Mouse (Mus musculus) CH12.LX (cell line): ENCODE measurements around the gene Tmem216. TPM values are rescaled to one million over a fixed set of nuclear protein-coding genes. Genes with fewer than 3 reads are reported as not detected.

Experiments
- DNase-seq: peaks from one replicate; pipeline ENCODE4 v3.0.0-alpha.2; 2013; ENCODE audit errors: extremely low read depth
- H3K27ac ChIP-seq: 2 replicates; pipeline ENCODE4 v1.5.1; 2012; ENCODE audit warnings: low read depth, mild to moderate bottlenecking, control low read depth, moderate library complexity; ENCODE audit not compliant: insufficient read depth
- H3K27me3 ChIP-seq: replicated peaks from 2 replicates; pipeline ENCODE3; 2012; ENCODE audit warnings: inconsistent platforms
- H3K36me3 ChIP-seq, 2 experiments: replicated peaks in 1 of 2; 2 replicates each; pipeline versions ENCODE3 to v1.6.1; 2012; ENCODE audit warnings: inconsistent platforms in 1 of 2, low read length in 1 of 2, mild to moderate bottlenecking in 1 of 2, mixed read lengths in 1 of 2, moderate library complexity in 1 of 2; ENCODE audit not compliant: control insufficient read depth in 1 of 2, insufficient read depth in 1 of 2
- H3K4me1 ChIP-seq, 2 experiments: 2 replicates each; pipeline ENCODE4 v1.6.1; 2012; ENCODE audit warnings: inconsistent platforms in 1 of 2, moderate library complexity in 1 of 2; ENCODE audit not compliant: insufficient read depth in 2 of 2, control insufficient read depth in 1 of 2
- H3K4me2 ChIP-seq: 2 replicates; pipeline ENCODE4 v1.6.1; 2012; ENCODE audit warnings: low read depth, mild to moderate bottlenecking, control low read depth; ENCODE audit not compliant: poor library complexity, insufficient read depth, severe bottlenecking
- H3K4me3 ChIP-seq, 3 experiments: fragments of 150-350 bp in 1 of 3; sonication (generic) in 1 of 3; replicated peaks in 1 of 3; 2 replicates each; pipeline versions ENCODE3 to v1.5.1; 2011 to 2012; ENCODE audit warnings: low read depth in 2 of 3, low read length in 2 of 3, mild to moderate bottlenecking in 2 of 3, moderate library complexity in 2 of 3, control low read depth in 1 of 3, improper control_type of control experiment in 1 of 3, inconsistent platforms in 1 of 3, mixed read lengths in 1 of 3; ENCODE audit not compliant: poor library complexity in 1 of 3
- H3K79me2 ChIP-seq: replicated peaks from 2 replicates; pipeline ENCODE4 v1.6.1; 2012; ENCODE audit warnings: mild to moderate bottlenecking, moderate library complexity; ENCODE audit not compliant: control insufficient read depth, poor library complexity, insufficient read depth, severe bottlenecking; ENCODE audit errors: extremely low read depth
- H3K9ac ChIP-seq: 2 replicates; pipeline ENCODE4 v1.6.1; 2012; ENCODE audit warnings: low read depth, mild to moderate bottlenecking, control low read depth, moderate library complexity; ENCODE audit not compliant: insufficient read depth
- H3K9me3 ChIP-seq: replicated peaks from 2 replicates; pipeline ENCODE3; 2012; ENCODE audit warnings: low read length, inconsistent platforms, mixed read lengths
- BHLHE40 ChIP-seq: IDR thresholded peaks from 2 replicates; pipeline ENCODE4 v1.6.1; 2011; ENCODE audit warnings: mild to moderate bottlenecking, low read depth, low read length, improper control_type of control experiment
- CTCF ChIP-seq, 2 experiments: IDR thresholded peaks in 1 of 2; conservative IDR thresholded peaks in 1 of 2; 2 replicates each; pipeline ENCODE4 v1.5.1; 2011 to 2012; ENCODE audit warnings: low read depth in 2 of 2, low read length in 2 of 2, improper control_type of control experiment in 1 of 2, inconsistent platforms in 1 of 2, mild to moderate bottlenecking in 1 of 2, moderate library complexity in 1 of 2
- ELF1 ChIP-seq: IDR thresholded peaks from 2 replicates; pipeline ENCODE4 v1.6.1; 2014; ENCODE audit warnings: low read depth, mild to moderate bottlenecking, inconsistent platforms, low read length, improper control_type of control experiment
- EP300 ChIP-seq: IDR thresholded peaks from 2 replicates; pipeline ENCODE4 v1.6.1; 2011; ENCODE audit warnings: low read length, improper control_type of control experiment
- ETS1 ChIP-seq: conservative IDR thresholded peaks from 2 replicates; pipeline ENCODE4 v1.6.1; 2012; ENCODE audit warnings: low read depth, mild to moderate bottlenecking, inconsistent platforms, low read length, improper control_type of control experiment, moderate library complexity
- GABPA ChIP-seq: IDR thresholded peaks from 2 replicates; pipeline ENCODE4 v1.6.1; 2012; ENCODE audit warnings: low read depth, low read length, improper control_type of control experiment, inconsistent platforms; ENCODE audit not compliant: insufficient replicate concordance
- HCFC1 ChIP-seq: IDR thresholded peaks from 2 replicates; pipeline ENCODE4 v1.6.1; 2012; ENCODE audit warnings: low read depth, mild to moderate bottlenecking, inconsistent platforms, low read length, improper control_type of control experiment
- IRF4 ChIP-seq: IDR thresholded peaks from 2 replicates; pipeline ENCODE4 v1.6.1; 2014; ENCODE audit warnings: low read depth, mild to moderate bottlenecking, inconsistent platforms, low read length, improper control_type of control experiment
- JUN ChIP-seq: IDR thresholded peaks from 2 replicates; pipeline ENCODE4 v1.6.1; 2011; ENCODE audit warnings: low read depth, mild to moderate bottlenecking, low read length, improper control_type of control experiment, moderate library complexity; ENCODE audit not compliant: insufficient read depth
- KAT2A ChIP-seq: IDR thresholded peaks from 2 replicates; pipeline ENCODE4 v1.6.1; 2012; ENCODE audit warnings: low read length, improper control_type of control experiment, inconsistent platforms; ENCODE audit not compliant: insufficient replicate concordance
- MAFK ChIP-seq: IDR thresholded peaks from 2 replicates; pipeline ENCODE4 v1.6.1; 2011; ENCODE audit warnings: low read length, improper control_type of control experiment; ENCODE audit not compliant: insufficient replicate concordance
- MAX ChIP-seq: IDR thresholded peaks from 2 replicates; pipeline ENCODE4 v1.6.1; 2011; ENCODE audit warnings: low read length, improper control_type of control experiment
- MEF2A ChIP-seq: IDR thresholded peaks from 2 replicates; pipeline ENCODE4 v1.6.1; 2014; ENCODE audit warnings: low read depth, mild to moderate bottlenecking, inconsistent platforms, low read length, improper control_type of control experiment, borderline replicate concordance
- MYC ChIP-seq: IDR thresholded peaks from 2 replicates; pipeline ENCODE4 v1.6.1; 2011; ENCODE audit warnings: low read depth, mild to moderate bottlenecking, improper control_type of control experiment, low read length
- NRF1 ChIP-seq: IDR thresholded peaks from 2 replicates; pipeline ENCODE4 v1.6.1; 2014; ENCODE audit warnings: low read depth, mild to moderate bottlenecking, inconsistent platforms, low read length, improper control_type of control experiment, moderate library complexity
- PAX5 ChIP-seq: IDR thresholded peaks from 2 replicates; pipeline ENCODE4 v1.6.1; 2012; ENCODE audit warnings: low read length, inconsistent platforms, mixed read lengths
- POLR2A ChIP-seq: IDR thresholded peaks from 2 replicates; pipeline ENCODE4 v1.6.1; 2011; ENCODE audit warnings: low read depth, mild to moderate bottlenecking, improper control_type of control experiment, low read length
- RCOR1 ChIP-seq: conservative IDR thresholded peaks from 2 replicates; pipeline ENCODE4 v1.6.1; 2012; ENCODE audit warnings: low read depth, mild to moderate bottlenecking, inconsistent platforms, low read length, improper control_type of control experiment
- SIN3A ChIP-seq: IDR thresholded peaks from 2 replicates; pipeline ENCODE4 v1.6.1; 2012; ENCODE audit warnings: low read length, improper control_type of control experiment, inconsistent platforms
- TBP ChIP-seq: conservative IDR thresholded peaks from 2 replicates; pipeline ENCODE4 v1.6.1; 2011; ENCODE audit warnings: low read depth, low read length, improper control_type of control experiment
- TCF12 ChIP-seq: IDR thresholded peaks from 2 replicates; pipeline ENCODE4 v1.6.1; 2014; ENCODE audit warnings: low read depth, mild to moderate bottlenecking, inconsistent platforms, low read length, improper control_type of control experiment
- USF1 ChIP-seq: IDR thresholded peaks from 2 replicates; pipeline ENCODE4 v1.6.1; 2014; ENCODE audit warnings: low read depth, mild to moderate bottlenecking, inconsistent platforms, low read length, improper control_type of control experiment
- ZC3H11A ChIP-seq: IDR thresholded peaks from 2 replicates; pipeline ENCODE4 v1.6.1; 2012; ENCODE audit warnings: low read depth, mild to moderate bottlenecking, inconsistent platforms, low read length, improper control_type of control experiment
- ZKSCAN1 ChIP-seq: IDR thresholded peaks from 2 replicates; pipeline ENCODE4 v1.6.1; 2012; ENCODE audit warnings: low read depth, inconsistent platforms, low read length, improper control_type of control experiment, borderline replicate concordance
- ZMIZ1 ChIP-seq: IDR thresholded peaks from 2 replicates; pipeline ENCODE4 v1.6.1; 2012; ENCODE audit warnings: low read depth, mild to moderate bottlenecking, inconsistent platforms, low read length, improper control_type of control experiment
- ZNF384 ChIP-seq: IDR thresholded peaks from 2 replicates; pipeline ENCODE4 v1.6.1; 2012; ENCODE audit warnings: low read depth, low read length, improper control_type of control experiment, inconsistent platforms
- dilution Hi-C: fragments of 300-500 bp; cut with MboI; formaldehyde crosslinking; loops from 2 replicates; pipeline ENCODE4 v1.14.3; 2020; ENCODE audit warnings: low sequenced_read_pairs; ENCODE audit not compliant: extremely low pct_unique_long_range_greater_than_20kb, extremely low pct_ligation_motif_present
- in situ Hi-C: fragments of 300-500 bp; cut with MboI; formaldehyde crosslinking; loops from 3 replicates; pipeline ENCODE4 v1.14.3; 2019; ENCODE audit warnings: low sequenced_read_pairs, low pct_ligation_motif_present, low pct_unique_long_range_greater_than_20kb, mixed read lengths
- polyA plus RNA-seq: library from polyadenylated mRNA; unstranded; fragments of >175 nt; gene quantifications from 2 replicates; pipeline ENCODE4 v1.2.1, GENCODE M21; 2012; ENCODE audit warnings: low read depth; ENCODE audit not compliant: insufficient read length
- total RNA-seq, 2 experiments: library from RNA; depleted of rRNA; stranded (reverse); fragments of 300-350 nt in 1 of 2; fragments of >200 nt in 1 of 2; gene quantifications; 2 replicates each; pipeline ENCODE4 v1.2.3; 2012 to 2014

Gene Tmem216
- total and polyA plus RNA-seq, 3 experiments: 19.9 to 25.7 (median 24.0) TPM

DNA sequence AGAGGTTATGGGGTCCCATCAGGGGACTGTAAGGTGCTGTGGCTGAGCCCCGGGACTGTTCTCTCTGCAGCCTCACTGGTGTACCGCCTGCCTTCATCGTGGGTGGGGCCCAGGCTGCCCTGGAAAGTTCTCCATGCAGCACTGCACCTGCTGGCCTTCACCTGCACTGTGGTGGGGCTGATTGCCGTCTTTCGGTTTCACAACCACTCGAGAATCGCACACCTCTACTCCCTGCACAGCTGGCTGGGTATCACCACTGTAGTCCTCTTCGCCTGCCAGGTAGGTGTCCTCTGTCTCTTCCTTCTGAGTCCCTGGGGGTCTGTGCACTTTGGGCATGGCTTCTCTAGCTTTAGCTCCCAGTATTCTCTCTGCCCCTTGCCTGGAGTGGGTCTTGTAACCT lies 29.1 kb upstream of the Tmem216 start:
- H3K36me3 ChIP-seq: peaks cover 30 to 72% of the 10 kb centered on the region in 2 experiments
- dilution Hi-C loops: no loop called here
- 0 out of 2 replicates have a peak overlapping the region, but pooled peaks have one; percentile 6 for H3K27ac ChIP-seq
- H3K4me3 ChIP-seq: peak overlapping the region in 2 of 3 experiments; percentile 2 to 37
- no peak overlapping the region for H3K9ac ChIP-seq
- DNase-seq: peak; percentile 61
- peak overlapping the region; percentile 76 for H3K4me2 ChIP-seq
- H3K79me2 ChIP-seq: peaks cover 29% of the 10 kb centered on the region
- no peaks in the 10 kb centered on the region for H3K27me3 ChIP-seq
- peaks cover 30 to 57% of the 10 kb centered on the region in 2 experiments for H3K4me1 ChIP-seq
- in situ Hi-C loops: no loop called here
- TF ChIP-seq TCF12 (peak; percentile 99), ETS1 (peak; percentile 76), RCOR1 (peak; percentile 56; the same call in 1 of the 2 replicates), MEF2A (peak; percentile 70), POLR2A (peak; percentile 31; the same call in 1 of the 2 replicates), PAX5 (no peak), ELF1 (no peak), ZC3H11A (no peak), BHLHE40 (peak; percentile 83), ZKSCAN1 (no peak), MYC (no peak; the same call in 1 of the 2 replicates), CTCF (conservative IDR thresholded peaks at IDR 0.05 in 1 of 2, IDR thresholded peaks at IDR 0.05 in 1 of 2; ENCODE audit: low read depth in 2 of 2, low read length in 2 of 2) (no peak), MAX (0 out of 2 replicates have a peak, but pooled peaks have one; percentile 22), EP300 (peak; percentile 77), JUN (no peak), IRF4 (peak; percentile 90), TBP (no peak), ZNF384 (no peak), SIN3A (peak; percentile 65), MAFK (0 out of 2 replicates have a peak, but pooled peaks have one; percentile 51)
- TF ChIP-seq, all 38 proteins: peak for 11
- no peaks in the 10 kb centered on the region for H3K9me3 ChIP-seq

DNA sequence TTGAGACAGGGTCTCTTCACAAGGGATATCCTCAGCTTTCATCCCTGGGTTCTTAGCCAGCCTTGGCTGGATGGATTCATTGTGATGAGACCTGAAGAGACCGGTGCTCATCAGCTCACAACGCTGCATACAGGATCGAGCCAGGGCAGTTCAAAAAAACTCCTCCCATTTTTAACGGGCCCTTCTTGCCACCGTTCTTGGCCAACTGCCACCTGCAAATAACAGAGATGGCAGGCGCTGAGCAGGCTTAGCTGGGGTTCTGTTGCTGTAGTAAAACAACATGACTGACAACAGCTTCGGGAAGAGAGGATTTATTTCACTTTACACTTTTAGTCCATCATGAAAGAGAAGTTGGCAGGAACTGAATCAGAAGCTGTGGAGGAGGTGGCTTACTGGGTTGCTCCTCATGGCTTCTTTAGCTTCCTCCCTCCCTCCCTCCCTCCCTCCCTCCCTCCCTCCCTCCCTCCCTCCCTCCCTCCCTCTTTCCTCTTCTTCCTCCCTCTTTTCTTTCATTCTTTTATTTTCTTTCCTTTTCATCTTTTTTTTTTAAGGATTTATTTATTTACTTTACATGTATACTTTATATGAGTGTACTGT lies 27.6 kb upstream of the Tmem216 start:
- Histone ChIP-seq H3K9me3 (no peaks in the 10 kb centered on the region), H3K4me2 (peak overlapping the region; percentile 53), H3K4me1 (peaks cover 21 to 44% of the 10 kb centered on the region in 2 experiments; a peak in 3 of 4 replicates), H3K9ac (peak overlapping the region; percentile 5), H3K27me3 (no peaks in the 10 kb centered on the region)
- DNase-seq: no peak
- dilution Hi-C loops (no loop called here), in situ Hi-C loops (no loop called here)
- peak; percentile 36; the same call in 1 of the 2 replicates for TF ChIP-seq POLR2A
- TF ChIP-seq ZMIZ1: no peak
- no peak for TF ChIP-seq HCFC1
- peak; percentile 54; the same call in 1 of the 2 replicates for TF ChIP-seq TCF12
- no peak for TF ChIP-seq ZC3H11A
- TF ChIP-seq ZKSCAN1: no peak
- no peak for TF ChIP-seq USF1
- no peak for TF ChIP-seq NRF1
- no peak for TF ChIP-seq JUN
- no peak for TF ChIP-seq ETS1
- TF ChIP-seq TBP: no peak
- no peak for TF ChIP-seq GABPA
- no peak for TF ChIP-seq CTCF (conservative IDR thresholded peaks at IDR 0.05 in 1 of 2, IDR thresholded peaks at IDR 0.05 in 1 of 2; ENCODE audit: low read depth in 2 of 2, low read length in 2 of 2)
- TF ChIP-seq MEF2A: no peak
- no peak for TF ChIP-seq KAT2A
- TF ChIP-seq EP300: 0 out of 2 replicates have a peak, but pooled peaks have one; percentile 17
- TF ChIP-seq, all 38 proteins: peak for 3
- Histone ChIP-seq H3K36me3 (peaks cover 20 to 59% of the 10 kb centered on the region in 2 experiments), H3K79me2 (peaks cover 41% of the 10 kb centered on the region), H3K27ac (peak overlapping the region; percentile 72), H3K4me3 (peak overlapping the region in 1 of 3 experiments; percentile 74)
